Mouse (Mus musculus) bone marrow, adult 2 months (tissue): Measurements from ENCODE around the gene Bahcc1.

ENCODE experiments used
- CTCF ChIP-seq: fragments of 200-500 bp; IDR thresholded peaks from 2 replicates; pipeline ENCODE4 v1.5.1; 2011; ENCODE audit warnings: low read length, control low read depth; ENCODE audit not compliant: control insufficient read depth, insufficient read depth
- POLR2A ChIP-seq: fragments of 200-500 bp; IDR thresholded peaks from 2 replicates; pipeline ENCODE4 v1.6.1; 2011; ENCODE audit warnings: low read depth, mild to moderate bottlenecking, control low read depth, low read length, borderline replicate concordance; ENCODE audit not compliant: control insufficient read depth

DNA sequence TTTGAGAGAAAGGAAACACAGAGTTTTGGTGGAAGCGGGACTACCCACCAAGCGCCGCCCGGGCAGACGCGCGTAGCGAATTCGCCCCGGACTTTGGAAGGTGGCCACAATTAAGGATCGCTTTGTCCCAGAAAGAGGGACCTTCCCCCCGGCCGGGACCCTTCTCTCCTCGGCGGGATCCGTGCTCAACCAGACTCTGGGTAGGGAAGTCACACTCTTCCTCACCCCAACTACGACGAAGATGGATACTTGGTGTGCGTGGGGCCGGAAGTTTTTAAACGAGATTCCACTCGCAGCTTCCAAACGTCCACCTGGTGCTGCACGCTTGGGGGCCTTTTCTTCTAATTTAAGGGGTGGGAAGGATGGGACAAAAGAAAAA lies 44.7 kb upstream of the Bahcc1 start:
- TF ChIP-seq POLR2A (no peak), CTCF (no peak)
